Mouse (Mus musculus) heart, adult 18-20 months (tissue): Measurements from ENCODE around the gene Snrk. TPM values are rescaled to one million over a fixed set of nuclear protein-coding genes. Genes with fewer than 3 reads are reported as not detected.

Experiments used
- DNase-seq, 2 experiments: peaks; one replicate each; pipeline ENCODE4 v3.0.0; 2021 to 2022; ENCODE audit warnings: mixed read lengths in 1 of 2
- total RNA-seq, 2 experiments: library from RNA; stranded (reverse); gene quantifications; 2 replicates each; pipeline ENCODE4 v1.2.3; 2021

The Snrk gene
- total RNA-seq, 2 experiments from 2014 or later = 163 to 170 TPM

DNA sequence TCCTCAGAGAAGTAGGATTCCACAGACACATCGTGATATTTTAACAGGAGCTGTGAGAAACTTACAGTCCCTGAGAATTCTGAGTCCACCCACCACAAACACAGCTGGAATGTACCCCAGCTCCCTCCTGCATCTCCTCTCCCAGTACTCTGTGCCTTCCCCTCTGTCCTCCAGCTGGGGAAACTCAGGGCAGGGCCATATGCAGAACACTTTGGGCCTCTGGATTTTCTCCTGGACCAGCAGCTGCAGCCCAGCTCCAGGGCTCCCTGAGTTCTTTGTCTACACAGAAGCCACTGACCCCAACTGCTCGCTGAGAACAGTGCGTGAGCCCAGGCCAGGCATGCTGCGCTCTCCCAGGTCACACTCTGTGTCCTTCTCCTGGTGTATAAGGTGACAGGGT, 66.0 kb downstream of the Snrk start:
- no peak for DNase-seq

DNA sequence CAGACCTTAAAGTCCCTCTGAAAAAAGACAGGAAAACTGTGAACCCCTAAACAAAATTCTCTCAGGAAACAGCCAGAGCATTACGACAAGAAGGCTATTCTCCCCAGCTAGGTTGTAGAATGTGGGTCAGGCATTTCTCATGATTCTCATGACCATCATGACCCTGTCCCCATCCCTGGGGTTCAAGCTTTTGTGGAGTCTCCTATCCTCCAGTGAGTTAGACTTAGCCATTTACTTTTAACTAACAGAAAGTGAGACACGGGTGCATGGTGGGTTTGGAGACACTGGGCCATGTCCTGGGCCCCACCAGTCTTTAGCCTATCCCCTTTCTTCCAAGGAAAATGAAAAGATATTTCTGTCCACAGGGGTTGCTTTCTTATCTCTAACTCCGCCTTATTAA, 67.3 kb downstream of the Snrk start:
- DNase-seq = no peak

DNA sequence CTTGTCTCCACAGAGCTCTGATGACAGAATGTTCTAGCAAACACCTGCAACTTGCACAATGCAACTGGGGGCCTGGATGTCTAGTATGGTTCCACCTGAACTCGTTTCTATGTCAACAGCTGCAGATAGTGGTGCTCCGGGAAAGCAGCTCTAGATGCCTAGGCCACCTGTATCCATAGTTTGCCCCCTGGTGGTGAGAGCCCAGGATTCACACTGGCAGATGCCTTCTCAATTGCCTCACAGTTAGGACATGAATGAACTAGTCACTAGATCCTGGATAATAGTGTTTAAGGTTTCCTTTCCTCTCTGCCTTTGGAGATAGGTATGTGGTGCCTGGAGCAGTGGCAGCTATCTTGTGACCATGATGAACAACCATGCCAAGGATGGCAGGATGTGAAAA, 68.0 kb downstream of the Snrk start:
- DNase-seq = peak; percentile 87 to 93

DNA sequence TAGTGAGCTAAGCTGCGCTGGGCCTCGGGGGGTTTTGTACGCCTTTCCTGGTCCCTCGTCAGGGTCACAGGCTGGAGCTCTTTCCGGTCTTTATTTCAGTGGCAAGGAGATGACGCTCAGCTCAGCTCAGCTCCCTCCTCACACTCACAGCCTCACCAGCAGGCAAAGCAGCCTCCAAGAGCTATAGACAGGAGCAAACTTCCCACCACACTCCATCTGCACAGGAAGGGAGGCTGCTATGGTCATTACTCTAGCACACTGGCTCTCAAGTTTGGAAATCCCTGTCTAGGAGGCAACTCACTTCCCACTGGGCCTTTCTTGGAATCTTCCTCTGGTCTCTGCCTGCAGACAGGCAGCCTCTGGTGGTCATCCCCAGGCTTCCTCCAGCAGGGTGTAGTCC, 68.9 kb downstream of the Snrk start:
- peak; percentile 54 to 56 for DNase-seq

DNA sequence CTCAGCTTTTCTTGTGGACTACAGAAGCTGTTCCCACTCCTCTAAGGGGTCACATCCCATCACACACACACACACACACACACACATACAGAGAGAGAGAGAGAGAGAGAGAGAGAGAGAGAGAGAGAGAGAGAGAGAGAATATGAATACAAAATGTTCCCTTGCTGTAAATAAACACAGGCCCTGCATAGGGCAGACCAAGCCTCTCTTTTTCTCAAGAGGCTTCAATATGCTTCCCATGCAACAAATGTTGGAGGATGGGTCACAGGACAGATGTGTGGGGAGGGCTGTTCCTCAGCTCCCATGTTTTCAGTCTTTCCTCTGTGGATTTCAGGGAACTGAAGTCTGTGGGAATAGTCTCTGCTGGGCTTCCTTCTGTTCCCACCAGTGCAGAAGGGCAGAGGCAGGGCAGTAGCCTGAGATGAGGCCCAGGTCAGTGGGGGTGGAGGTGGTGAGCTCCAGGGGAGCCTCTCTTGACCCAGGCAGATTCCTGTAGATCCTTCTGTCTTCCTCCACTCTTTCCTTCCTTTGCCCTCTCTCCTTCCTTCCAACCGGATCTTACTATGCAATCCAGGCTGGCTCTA, 69.7 kb downstream of the Snrk start:
- DNase-seq = peak; percentile 63 to 64

DNA sequence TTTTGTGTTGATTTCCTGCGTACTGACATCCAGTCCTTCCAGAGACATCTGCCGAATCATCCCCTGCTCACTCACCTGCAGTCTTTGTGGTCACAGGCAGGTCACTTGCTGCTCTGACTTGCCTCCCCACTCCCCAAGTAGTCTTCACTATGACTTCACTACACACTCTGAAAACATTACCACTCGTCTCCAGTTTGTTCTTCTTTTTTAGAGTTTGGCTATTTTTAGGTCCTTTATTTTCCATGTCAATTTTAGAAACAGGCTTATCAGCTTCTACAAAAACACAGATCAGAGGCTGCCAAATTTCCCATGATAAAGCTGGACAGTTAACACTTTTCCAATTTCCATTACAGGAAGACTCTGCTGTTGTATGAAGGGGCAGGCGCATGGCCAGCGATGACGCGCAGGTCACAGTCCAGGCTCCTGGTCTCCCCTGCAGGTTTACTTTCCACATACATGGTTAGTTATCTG, 70.4 kb downstream of the Snrk start:
- peak; percentile 84 for DNase-seq

DNA sequence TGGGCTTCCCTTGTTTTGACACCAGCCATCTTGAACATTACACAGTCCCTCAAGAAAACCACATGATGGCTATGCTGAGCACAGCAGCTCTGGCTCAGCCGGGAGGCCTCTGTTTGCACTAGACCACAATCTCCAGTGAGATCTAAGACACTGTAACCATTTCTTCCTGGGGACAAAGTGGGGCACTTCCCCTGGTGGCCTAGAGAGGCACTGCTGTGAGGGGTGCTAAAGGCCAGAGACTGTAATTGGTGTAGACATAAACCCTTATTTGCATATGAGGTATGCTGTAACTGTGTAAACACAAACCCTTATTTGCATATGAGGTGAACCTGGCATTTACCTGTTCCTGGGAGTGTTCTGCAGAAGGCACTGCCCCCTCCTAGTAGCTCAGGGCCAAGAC, 71.7 kb downstream of the Snrk start:
- peak in 1 of 2 experiments; percentile 23 for DNase-seq

DNA sequence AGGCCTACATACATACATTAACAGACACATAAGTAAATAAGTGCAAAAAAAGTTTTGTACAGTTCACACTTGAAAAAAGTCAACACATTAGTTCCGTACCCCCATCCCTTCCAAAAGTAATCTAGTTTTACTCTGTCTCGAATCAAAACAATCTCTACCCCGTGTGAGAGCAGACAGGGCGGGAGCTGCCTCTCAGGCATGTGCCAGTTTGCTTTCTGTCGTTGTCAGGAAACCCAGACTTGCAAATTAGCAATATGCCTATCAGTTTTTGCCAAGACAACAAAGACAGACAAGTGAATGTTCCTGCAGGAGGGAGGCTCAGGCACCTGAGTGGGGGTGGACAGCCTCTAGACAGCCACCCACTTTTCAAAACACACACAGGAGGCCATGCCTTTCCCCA, 76.3 kb downstream of the Snrk start:
- DNase-seq = peak in 1 of 2 experiments; percentile 7

DNA sequence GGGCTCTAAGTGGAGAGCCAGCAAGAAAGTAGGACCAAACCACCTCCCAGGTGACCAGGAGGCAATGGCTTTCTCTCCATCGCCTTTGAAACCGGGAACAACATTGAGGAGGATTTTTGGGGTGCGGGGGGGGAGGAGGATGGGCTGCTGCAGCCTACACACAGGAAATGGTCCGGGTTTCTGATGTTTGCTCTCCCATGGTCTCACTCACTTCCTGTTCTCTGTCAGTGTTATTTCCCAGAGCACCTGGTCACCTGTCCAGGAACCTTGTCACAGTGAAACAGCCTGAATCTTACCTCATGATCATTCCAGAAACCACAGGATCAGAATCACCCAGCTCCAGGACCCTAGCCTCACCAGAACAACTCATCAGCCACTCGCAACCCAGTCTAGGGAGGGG, 76.8 kb downstream of the Snrk start:
- DNase-seq = peak in 1 of 2 experiments; percentile 3

DNA sequence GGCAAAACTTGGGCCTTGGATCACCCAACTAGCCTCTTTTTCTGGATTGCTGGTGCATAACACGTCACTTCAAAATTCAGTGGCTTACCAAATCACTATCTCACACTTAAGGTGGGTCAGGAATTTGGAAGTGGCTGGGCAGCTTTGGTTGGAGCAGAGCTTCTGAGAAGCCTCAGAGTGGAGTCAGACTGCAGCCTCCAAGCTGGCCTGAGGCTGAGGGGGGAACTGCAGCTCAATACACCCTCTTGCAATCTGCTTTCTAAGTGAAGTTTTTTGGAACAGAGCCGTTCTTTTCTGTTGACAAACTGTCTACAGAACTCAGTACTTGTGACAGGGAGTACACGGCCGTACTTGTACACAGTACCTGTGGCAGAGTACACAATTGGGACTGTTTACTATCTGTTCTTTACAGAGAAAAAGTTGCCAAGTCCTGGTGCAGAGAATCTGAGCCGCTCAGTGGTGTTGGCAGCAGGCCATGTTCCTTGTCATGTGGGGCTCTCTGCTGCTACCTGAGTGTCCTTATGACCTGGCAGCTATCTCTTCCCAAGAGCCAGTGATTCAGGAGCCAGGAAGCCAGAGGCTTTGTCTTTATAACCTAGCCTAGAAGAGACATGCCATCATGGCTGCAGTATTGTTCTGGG, 78.1 kb downstream of the Snrk start:
- peak; percentile 83 to 86 for DNase-seq

DNA sequence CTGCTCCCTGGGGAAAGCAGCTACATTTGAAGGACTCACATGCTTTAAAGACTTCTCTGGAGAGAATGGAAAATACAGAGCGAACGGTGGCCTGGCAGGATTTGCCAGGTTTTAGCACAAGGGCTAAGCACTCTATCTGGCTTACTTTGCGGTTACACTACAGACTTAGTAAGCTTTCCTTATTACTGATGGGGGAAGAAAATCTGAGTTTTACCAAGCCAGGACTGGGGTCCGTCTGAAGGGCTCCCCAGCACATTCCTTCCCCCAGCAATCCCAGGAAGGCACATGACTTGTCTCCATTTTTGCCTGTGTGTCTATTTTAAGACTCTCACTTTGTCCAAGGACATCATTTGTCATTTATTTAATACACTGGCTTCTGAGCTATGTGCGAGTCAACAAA, 80.0 kb downstream of the Snrk start:
- DNase-seq = peak in 1 of 2 experiments; percentile 49

DNA sequence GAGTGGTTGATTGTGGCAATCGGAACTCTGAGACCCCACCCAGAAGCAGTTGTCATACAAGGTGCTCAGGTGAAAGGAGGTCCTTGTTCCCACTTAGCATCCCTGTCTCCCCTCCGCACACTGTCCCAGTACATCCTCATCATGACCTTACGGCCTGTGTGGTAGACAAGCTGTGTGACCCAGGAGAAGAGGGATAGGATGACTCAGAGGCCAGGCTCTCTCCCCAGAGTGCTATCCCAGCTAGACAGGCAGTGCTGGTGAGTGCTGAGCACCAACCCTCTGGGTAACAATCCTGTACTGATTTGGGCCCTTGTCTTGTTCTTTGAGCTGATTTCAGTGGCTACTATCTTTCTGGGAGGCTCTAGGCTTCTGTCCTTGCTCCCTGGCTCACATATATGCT, 81.6 kb downstream of the Snrk start:
- peak; percentile 35 for DNase-seq

DNA sequence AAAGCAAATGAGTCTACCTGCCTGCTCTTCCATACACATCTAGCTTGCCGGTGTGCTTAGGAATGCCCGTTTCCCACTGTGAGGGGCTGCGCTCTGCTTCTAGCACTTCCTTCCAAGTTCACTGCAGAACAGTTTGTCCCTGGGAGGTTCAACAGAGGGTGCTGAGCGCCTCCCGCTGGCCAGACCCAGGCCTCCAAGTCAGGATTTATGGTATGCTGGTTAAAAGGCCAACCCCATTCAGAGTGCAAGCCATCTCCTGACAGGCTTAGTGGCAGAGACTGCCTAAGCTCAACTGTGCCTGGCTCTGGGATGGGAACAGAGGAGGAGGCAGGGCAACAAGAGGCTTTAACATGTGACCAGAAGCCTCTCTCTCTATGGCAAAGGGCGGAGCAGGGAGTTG, 82.2 kb downstream of the Snrk start:
- DNase-seq = peak; percentile 89 to 91

DNA sequence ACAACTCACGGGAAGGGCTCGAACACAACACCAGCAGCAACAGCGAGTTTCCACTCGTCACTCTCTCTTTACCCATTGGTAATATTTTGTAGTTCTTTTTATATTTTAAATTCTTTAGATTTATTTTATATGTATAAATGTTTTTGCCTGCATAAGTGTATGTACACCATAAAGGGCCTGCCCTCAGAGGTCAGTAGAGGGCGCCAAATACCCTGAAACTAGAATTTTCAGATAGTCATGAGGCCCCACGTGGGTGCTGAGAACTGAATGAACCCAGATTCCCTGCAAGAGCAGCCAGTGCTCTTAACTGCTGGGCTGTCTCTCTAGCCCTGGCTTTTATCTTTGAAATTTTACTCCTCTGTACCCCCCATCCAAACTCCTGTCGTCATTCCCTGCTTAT, 87.4 kb downstream of the Snrk start:
- DNase-seq = no peak

DNA sequence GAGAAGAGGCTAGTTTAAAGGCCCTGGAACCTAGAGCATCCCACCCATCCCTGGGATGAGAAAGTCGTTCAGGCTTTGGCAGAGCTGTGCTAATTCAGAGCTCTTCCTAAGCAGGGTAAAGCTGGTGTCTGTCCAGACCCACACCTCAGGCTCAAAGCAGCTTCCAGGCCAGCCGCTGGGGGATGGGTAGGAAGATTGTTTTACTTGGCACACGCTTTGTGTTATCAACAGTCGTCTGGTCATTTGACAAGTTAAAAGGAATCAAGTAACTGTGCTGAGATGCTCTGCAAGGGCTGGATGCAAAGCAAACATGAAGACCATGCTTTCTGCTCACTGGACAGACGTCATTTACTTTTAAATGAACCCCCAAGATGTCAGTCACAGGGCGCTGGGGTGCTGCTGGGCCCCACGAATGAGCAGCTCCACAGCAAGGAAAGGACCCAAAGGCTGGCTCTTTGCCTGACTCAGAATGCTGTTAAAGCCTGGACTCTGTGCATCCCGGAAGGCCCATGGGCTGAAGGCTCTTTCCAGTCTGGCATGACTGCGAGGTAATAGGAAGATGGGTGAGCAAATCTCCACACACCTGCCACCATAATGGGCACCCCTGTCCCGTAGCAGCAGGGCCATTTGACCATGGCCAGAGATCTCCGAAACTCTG, 88.6 kb downstream of the Snrk start:
- peak; percentile 51 to 61 for DNase-seq

DNA sequence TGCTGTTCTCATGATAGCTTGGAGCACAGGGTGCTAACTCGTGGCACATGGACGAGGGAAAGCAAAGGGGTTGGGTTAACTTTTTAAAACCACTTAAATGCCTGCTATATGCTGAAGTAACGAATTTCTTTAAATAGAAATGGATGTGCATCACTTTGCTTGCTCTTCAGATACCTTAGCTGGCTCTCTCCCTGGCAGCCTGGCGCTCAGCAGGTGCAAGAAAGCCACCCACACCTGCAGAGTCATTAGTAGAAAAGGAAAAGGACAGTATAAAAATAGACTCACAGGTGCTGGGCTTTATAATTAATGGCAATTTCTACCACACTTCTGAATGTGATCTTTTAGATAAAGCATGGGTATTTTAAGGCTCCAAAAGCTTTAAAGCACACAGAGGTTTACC, 91.2 kb downstream of the Snrk start:
- DNase-seq = no peak

DNA sequence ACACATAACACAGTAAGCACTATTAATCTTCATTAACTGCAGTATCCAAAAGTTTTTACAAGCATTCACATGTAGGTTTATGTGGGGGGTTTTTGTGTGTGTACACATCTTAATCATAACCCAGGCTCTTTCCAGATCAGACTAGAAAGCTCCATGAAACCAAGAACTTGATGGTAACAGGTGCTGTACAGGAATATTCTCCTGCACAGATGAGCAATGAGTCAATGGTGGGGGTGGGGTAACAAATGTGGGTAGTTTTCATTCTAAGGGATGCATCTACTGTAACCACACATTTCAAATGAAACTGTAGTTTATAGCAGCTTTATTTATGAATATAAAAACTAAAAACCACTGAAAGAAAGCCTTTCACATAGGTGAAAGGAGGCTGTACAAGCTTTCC, 98.1 kb downstream of the Snrk start:
- no peak for DNase-seq

DNA sequence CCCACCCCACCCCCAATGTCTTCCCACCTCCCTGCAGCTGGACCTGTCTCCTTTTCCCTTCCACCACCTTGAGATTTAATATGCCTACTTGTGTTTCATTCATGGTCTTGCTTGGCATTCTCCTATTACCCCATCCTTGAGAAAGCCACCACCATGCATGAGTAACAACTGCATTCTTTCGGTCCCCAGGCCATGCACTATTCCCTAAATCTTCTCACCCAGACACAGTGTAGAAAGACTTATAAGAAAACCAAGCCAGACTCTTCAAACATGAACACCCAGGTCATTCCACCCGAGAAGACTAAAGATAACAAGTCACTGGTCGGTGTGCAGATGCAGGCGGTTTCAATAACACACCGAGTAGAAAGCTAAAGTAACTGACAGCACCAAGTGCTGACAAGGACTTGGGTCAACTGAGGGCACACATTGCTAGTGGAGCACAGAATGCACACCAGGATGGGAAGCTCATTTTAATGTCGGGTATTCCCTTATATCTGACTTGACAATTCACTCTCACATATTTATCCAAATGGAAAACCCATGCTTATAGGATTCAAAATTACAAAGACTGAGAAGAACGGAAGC, 100.0 kb downstream of the Snrk start:
- no peak for DNase-seq

Other genes starting within 250 kb of the Snrk start
- gene Ackr2, start 218.9 kb upstream of the Snrk start, total RNA-seq = 1 to 10 TPM; 1.2 to 1.4 TPM
- not detected for gene Cyp8b1, start 201.0 kb upstream of the Snrk start, total RNA-seq
- gene Fam198a, start 166.3 kb upstream of the Snrk start, total RNA-seq = under 1 TPM; 0.26 to 0.47 TPM
- 10 to 100 TPM; 14.7 to 16.6 TPM for gene Pomgnt2, start 120.2 kb upstream of the Snrk start, total RNA-seq
- gene Ano10, start 177.2 kb downstream of the Snrk start, total RNA-seq = 100 to 1,000 TPM in 1 of 2 experiments, 10 to 100 TPM in 1; 83.6 to 151 TPM
- 10 to 100 TPM; 63.8 to 68.7 TPM for gene Abhd5, start 234.3 kb downstream of the Snrk start, total RNA-seq